Mouse (Mus musculus): Measurements from ENCODE around the gene Smpd3. TPM values are rescaled to one million over a fixed set of nuclear protein-coding genes. Genes with fewer than 3 reads are reported as not detected.
A peak's percentile ranks its signal among the peaks of the same experiment; 100 is the strongest.

Smpd3 gene
- polyA plus RNA-seq, 1 experiment from 2014 or later = 2.9 TPM

DNA sequence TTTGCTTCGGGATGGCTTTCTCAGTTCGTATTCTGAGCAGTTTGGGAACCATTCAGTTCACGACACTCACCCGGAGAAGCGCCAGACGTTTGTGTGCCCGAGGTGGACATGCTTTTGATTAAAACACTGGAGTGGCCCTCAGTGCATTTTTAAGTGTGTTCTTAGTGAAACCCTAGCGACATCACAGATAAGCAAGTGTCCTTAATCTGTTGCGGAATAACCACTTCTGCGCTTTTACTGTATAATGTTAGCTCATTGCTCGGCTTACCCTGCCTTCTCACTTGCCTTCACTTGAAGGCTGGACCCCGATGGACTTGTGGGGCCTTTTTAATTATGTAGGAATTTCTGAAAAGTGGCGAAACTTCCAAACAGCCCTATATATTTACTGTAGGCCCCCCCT, 126.4 kb downstream of the Smpd3 start:
- no peak for ATAC-seq (replicated peaks; ENCODE audit: extremely low read depth, insufficient read depth, low FRiP score)
- Histone ChIP-seq H3K4me3 (ENCODE audit: low read length) (peak overlapping the region; percentile 73), H3K27me3 (ENCODE audit: control insufficient read depth, insufficient read depth, low read length) (no peaks in the 10 kb centered on the region), H3K9ac (ENCODE audit: low read length) (peak overlapping the region; percentile 89), H3K4me2 (ENCODE audit: low read depth, low read length) (peak overlapping the region; percentile 79), H3K4me1 (ENCODE audit: control insufficient read depth, insufficient read depth, low read length) (peaks cover 10% of the 10 kb centered on the region), H3K9me3 (replicated peaks; ENCODE audit: control insufficient read depth, low read length) (no peaks in the 10 kb centered on the region), H3K27ac (ENCODE audit: low read length) (peak overlapping the region; percentile 86), H3K36me3 (ENCODE audit: control insufficient read depth, insufficient read depth) (peaks cover 5% of the 10 kb centered on the region; the same call in 1 of the 2 replicates)
- WGBS = 4% methylated on average over 13 of the region's 13 CpGs

GRCm38 (mm10) chr8:106210821-106211345, 126.9 kb downstream of the Smpd3 start, which contains the start of the genes Slc7a6os and Prmt7:
Gene Slc7a6os (minus strand): TSS chr8:106210935.
Gene Prmt7 (plus strand): TSS chr8:106210936.
- Histone ChIP-seq H3K4me3 (ENCODE audit: low read length) (peak within 1 kb of the TSS; percentile 73), H3K9ac (ENCODE audit: low read length) (peak within 1 kb of the TSS; percentile 89), H3K9me3 (replicated peaks; ENCODE audit: control insufficient read depth, low read length) (no peaks in the 10 kb centered on the region), H3K27me3 (ENCODE audit: control insufficient read depth, insufficient read depth, low read length) (no peaks in the 10 kb centered on the region), H3K27ac (ENCODE audit: low read length) (peak within 1 kb of the TSS; percentile 86), H3K36me3 (ENCODE audit: control insufficient read depth, insufficient read depth) (peaks cover 5% of the 10 kb centered on the region; the same call in 1 of the 2 replicates), H3K4me1 (ENCODE audit: control insufficient read depth, insufficient read depth, low read length) (peaks cover 10% of the 10 kb centered on the region), H3K4me2 (ENCODE audit: low read depth, low read length) (peak within 1 kb of the TSS; percentile 79)
- peak; percentile 99 for ATAC-seq (replicated peaks; ENCODE audit: extremely low read depth, insufficient read depth, low FRiP score)
- WGBS = under 1% methylated on average over 52 of the region's 52 CpGs

DNA sequence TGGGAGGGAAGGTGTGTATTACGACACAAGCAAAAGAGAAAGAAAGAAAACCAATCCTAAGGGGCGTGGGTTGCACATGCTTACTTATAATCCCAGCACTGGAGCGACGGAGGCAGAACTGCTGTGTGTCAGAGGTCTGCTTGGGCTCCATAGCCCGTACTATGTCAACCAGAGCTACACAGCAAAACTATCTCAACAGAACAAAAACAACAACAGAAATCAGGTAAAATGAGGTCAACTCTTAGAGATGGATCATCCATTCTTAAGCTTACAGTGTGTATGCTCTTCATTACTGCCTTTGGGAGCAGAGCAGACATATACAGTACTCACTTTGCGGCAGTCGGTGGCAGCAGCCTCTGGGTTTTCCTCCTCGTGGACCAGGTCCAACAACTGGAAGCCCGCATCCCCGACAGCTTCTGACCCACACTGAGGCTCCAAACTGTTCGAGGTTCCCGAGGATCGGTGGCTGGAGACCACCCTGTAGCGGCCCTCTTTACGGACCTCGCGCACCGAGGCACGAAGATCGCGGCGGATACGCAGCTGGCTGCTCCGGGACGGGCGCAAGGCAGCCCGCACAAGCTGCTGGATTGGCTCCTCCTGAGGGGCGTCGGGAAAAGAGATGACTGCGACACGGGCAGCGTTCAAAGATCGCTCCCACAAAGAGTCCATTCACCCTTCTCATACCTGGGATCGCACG, 127.6 kb downstream of the Smpd3 start:
- H3K27ac ChIP-seq (ENCODE audit: low read length) = peak overlapping the region; percentile 86
- H3K36me3 ChIP-seq (ENCODE audit: control insufficient read depth, insufficient read depth) = peaks cover 11% of the 10 kb centered on the region
- H3K4me2 ChIP-seq (ENCODE audit: low read depth, low read length) = peak overlapping the region; percentile 79
- WGBS = under 1% methylated on average over 35 of the region's 35 CpGs
- H3K9ac ChIP-seq (ENCODE audit: low read length) = peak overlapping the region; percentile 89
- H3K4me1 ChIP-seq (ENCODE audit: control insufficient read depth, insufficient read depth, low read length) = peaks cover 10% of the 10 kb centered on the region
- peak overlapping the region; percentile 73 for H3K4me3 ChIP-seq (ENCODE audit: low read length)
- ATAC-seq (replicated peaks; ENCODE audit: extremely low read depth, insufficient read depth, low FRiP score) = peak; percentile 28
- no peaks in the 10 kb centered on the region for H3K27me3 ChIP-seq (ENCODE audit: control insufficient read depth, insufficient read depth, low read length)
- H3K9me3 ChIP-seq (replicated peaks; ENCODE audit: control insufficient read depth, low read length) = no peaks in the 10 kb centered on the region

Other genes starting within 250 kb of the Smpd3 start
- gene Esrp2, start 201.0 kb downstream of the Smpd3 start, polyA plus RNA-seq (2015; fragmentation: Nextera tagmentation; extraction: Ambion mirVana) = 1.9 and 6.6 TPM in 2 replicates
- 7.7 and 7.8 TPM in 2 replicates for gene Pla2g15, start 187.6 kb downstream of the Smpd3 start, polyA plus RNA-seq (2015; fragmentation: Nextera tagmentation; extraction: Ambion mirVana)
- 21.1 and 28.5 TPM in 2 replicates for gene Slc7a6, start 169.1 kb downstream of the Smpd3 start, polyA plus RNA-seq (2015; fragmentation: Nextera tagmentation; extraction: Ambion mirVana)
- 20.1 and 21.1 TPM in 2 replicates for gene Slc7a6os, start 127.1 kb downstream of the Smpd3 start, polyA plus RNA-seq (2015; fragmentation: Nextera tagmentation; extraction: Ambion mirVana)
- 34.1 and 34.4 TPM in 2 replicates for gene Prmt7, start 127.1 kb downstream of the Smpd3 start, polyA plus RNA-seq (2015; fragmentation: Nextera tagmentation; extraction: Ambion mirVana)
- gene Zfp90, start 77.3 kb upstream of the Smpd3 start, polyA plus RNA-seq (2015; fragmentation: Nextera tagmentation; extraction: Ambion mirVana) = 12.8 and 13.3 TPM in 2 replicates
- not detected in 2 replicates for gene 6030452D12Rik, start 162.5 kb upstream of the Smpd3 start, polyA plus RNA-seq (2015; fragmentation: Nextera tagmentation; extraction: Ambion mirVana)
- gene Cdh3, start 172.9 kb upstream of the Smpd3 start, polyA plus RNA-seq (2015; fragmentation: Nextera tagmentation; extraction: Ambion mirVana) = 15.0 and 17.3 TPM in 2 replicates
- 6.8 and 24.5 TPM in 2 replicates for gene Gm10073, start 235.5 kb upstream of the Smpd3 start, polyA plus RNA-seq (2015; fragmentation: Nextera tagmentation; extraction: Ambion mirVana)

Measured in heart, embryonic 16.5 days (tissue).